Mouse (Mus musculus): Measurements from ENCODE around the gene Agr3. TPM values are rescaled to one million over a fixed set of nuclear protein-coding genes. Genes with fewer than 3 reads are reported as not detected.

Gene Agr3
- total RNA-seq (2012; rRNA removed) (not detected in 2 replicates), total RNA-seq (2014; rRNA removed) (not detected in 2 replicates), polyA plus RNA-seq (2012; ENCODE audit: insufficient read length, low read depth) (not detected in 2 replicates)

- Histone ChIP-seq H3K4me1 (ENCODE audit: control insufficient read depth in 1 of 2, insufficient read depth in 2 of 2) (no peaks in the 10 kb centered on the region), H3K27me3 (replicated peaks) (no peaks in the 10 kb centered on the region), H3K79me2 (replicated peaks; ENCODE audit: control insufficient read depth, extremely low read depth, insufficient read depth, poor library complexity, severe bottlenecking) (no peaks in the 10 kb centered on the region), H3K9ac (ENCODE audit: insufficient read depth, low read depth) (no peak within 1 kb of the TSS), H3K9me3 (replicated peaks; ENCODE audit: low read length) (no peaks in the 10 kb centered on the region), H3K4me3 (replicated peaks in 1 of 3; ENCODE audit: low read depth in 2 of 3, low read length in 2 of 3, poor library complexity in 1 of 3) (no peak within 1 kb of the TSS), H3K4me2 (ENCODE audit: insufficient read depth, low read depth, poor library complexity, severe bottlenecking) (no peak within 1 kb of the TSS), H3K36me3 (replicated peaks in 1 of 2; ENCODE audit: control insufficient read depth in 1 of 2, insufficient read depth in 1 of 2, low read length in 1 of 2) (no peaks in the 10 kb centered on the region), H3K27ac (ENCODE audit: insufficient read depth, low read depth) (no peak within 1 kb of the TSS)
- dilution Hi-C loops (cut with MboI; ENCODE audit: extremely low pct_ligation_motif_present, extremely low pct_unique_long_range_greater_than_20kb, low sequenced_read_pairs), result no loop called here
- TF ChIP-seq HCFC1 (IDR thresholded peaks at IDR 0.05; ENCODE audit: low read depth, low read length) (no peak), ZMIZ1 (IDR thresholded peaks at IDR 0.05; ENCODE audit: low read depth, low read length) (no peak), POLR2A (IDR thresholded peaks at IDR 0.05; ENCODE audit: low read depth, low read length) (no peak), JUND (conservative IDR thresholded peaks at IDR 0.05; ENCODE audit: low read depth, low read length) (no peak), E2F4 (IDR thresholded peaks at IDR 0.05; ENCODE audit: insufficient replicate concordance, low read depth, low read length) (no peak), IRF4 (IDR thresholded peaks at IDR 0.05; ENCODE audit: low read depth, low read length) (no peak), USF2 (conservative IDR thresholded peaks at IDR 0.05; ENCODE audit: low read depth, low read length) (no peak), RCOR1 (conservative IDR thresholded peaks at IDR 0.05; ENCODE audit: low read depth, low read length) (no peak), RAD21 (IDR thresholded peaks at IDR 0.05; ENCODE audit: low read depth, low read length) (no peak), USF1 (IDR thresholded peaks at IDR 0.05; ENCODE audit: low read depth, low read length) (no peak), BHLHE40 (IDR thresholded peaks at IDR 0.05; ENCODE audit: low read depth, low read length) (no peak), KAT2A (IDR thresholded peaks at IDR 0.05; ENCODE audit: insufficient replicate concordance, low read length) (no peak), POLR2AphosphoS2 (IDR thresholded peaks at IDR 0.05; ENCODE audit: low read depth, low read length) (no peak), TCF12 (IDR thresholded peaks at IDR 0.05; ENCODE audit: low read depth, low read length) (no peak), SIN3A (IDR thresholded peaks at IDR 0.05; ENCODE audit: low read length) (no peak), PAX5 (IDR thresholded peaks at IDR 0.05; ENCODE audit: low read length) (no peak), MYC (IDR thresholded peaks at IDR 0.05; ENCODE audit: low read depth, low read length) (no peak), MEF2A (IDR thresholded peaks at IDR 0.05; ENCODE audit: borderline replicate concordance, low read depth, low read length) (no peak)
- DNase-seq (ENCODE audit: extremely low read depth), result no peak
- in situ Hi-C loops (cut with MboI; ENCODE audit: low pct_ligation_motif_present, low pct_unique_long_range_greater_than_20kb, low sequenced_read_pairs), result no loop called here
These were observed at the start of gene Agr3 for GRCm38 (mm10) chr12:35925402-35925801. TSS of gene Agr3 (plus strand) at chr12:35925620.

GRCm38 (mm10) chr12:35884892-35885558 is 40.4 kb upstream of the Agr3 start:
- dilution Hi-C loops (cut with MboI; ENCODE audit: extremely low pct_ligation_motif_present, extremely low pct_unique_long_range_greater_than_20kb, low sequenced_read_pairs), result no loop called here
- H3K27me3 ChIP-seq (replicated peaks), result no peaks in the 10 kb centered on the region
- DNase-seq (ENCODE audit: extremely low read depth), result peak; percentile 59
- no peaks in the 10 kb centered on the region for H3K36me3 ChIP-seq (replicated peaks in 1 of 2; ENCODE audit: control insufficient read depth in 1 of 2, insufficient read depth in 1 of 2, low read length in 1 of 2)
- no peak overlapping the region; the same call in 1 of the 2 replicates for H3K9ac ChIP-seq (ENCODE audit: insufficient read depth, low read depth)
- peak overlapping the region in 1 of 3 experiments; percentile 22 for H3K4me3 ChIP-seq (replicated peaks in 1 of 3; ENCODE audit: low read depth in 2 of 3, low read length in 2 of 3, poor library complexity in 1 of 3)
- no peak overlapping the region for H3K27ac ChIP-seq (ENCODE audit: insufficient read depth, low read depth)
- H3K4me1 ChIP-seq (ENCODE audit: control insufficient read depth in 1 of 2, insufficient read depth in 2 of 2), result peaks cover 0 to 27% of the 10 kb centered on the region in 2 experiments; a peak in 2 of 4 replicates
- in situ Hi-C loops (cut with MboI; ENCODE audit: low pct_ligation_motif_present, low pct_unique_long_range_greater_than_20kb, low sequenced_read_pairs), result loop anchor here (5.0 to 25.0 kb wide), 3 partner anchors 53 to 673 kb away; no protein-coding TSS in a partner anchor
- no peaks in the 10 kb centered on the region for H3K79me2 ChIP-seq (replicated peaks; ENCODE audit: control insufficient read depth, extremely low read depth, insufficient read depth, poor library complexity, severe bottlenecking)
- no peaks in the 10 kb centered on the region for H3K9me3 ChIP-seq (replicated peaks; ENCODE audit: low read length)
- peak overlapping the region; percentile 67 for H3K4me2 ChIP-seq (ENCODE audit: insufficient read depth, low read depth, poor library complexity, severe bottlenecking)
- TF ChIP-seq ETS1 (conservative IDR thresholded peaks at IDR 0.05; ENCODE audit: low read depth, low read length), result no peak
- TF ChIP-seq NRF1 (IDR thresholded peaks at IDR 0.05; ENCODE audit: low read depth, low read length), result no peak
- TF ChIP-seq CTCF (conservative IDR thresholded peaks at IDR 0.05 in 1 of 2, IDR thresholded peaks at IDR 0.05 in 1 of 2; ENCODE audit: low read depth in 2 of 2, low read length in 2 of 2), result peak in 1 of 2 experiments; percentile 79; a peak in 2 of 4 replicates
- no peak for TF ChIP-seq KAT2A (IDR thresholded peaks at IDR 0.05; ENCODE audit: insufficient replicate concordance, low read length)
- no peak for TF ChIP-seq MEF2A (IDR thresholded peaks at IDR 0.05; ENCODE audit: borderline replicate concordance, low read depth, low read length)
- TF ChIP-seq POLR2AphosphoS2 (IDR thresholded peaks at IDR 0.05; ENCODE audit: low read depth, low read length), result no peak
- TF ChIP-seq IRF4 (IDR thresholded peaks at IDR 0.05; ENCODE audit: low read depth, low read length), result no peak
- no peak for TF ChIP-seq ZNF384 (IDR thresholded peaks at IDR 0.05; ENCODE audit: low read depth, low read length)
- TF ChIP-seq MAFK (IDR thresholded peaks at IDR 0.05; ENCODE audit: insufficient replicate concordance, low read length), result no peak
- TF ChIP-seq SMC3 (IDR thresholded peaks at IDR 0.05; ENCODE audit: low read depth, low read length), result peak; percentile 75
- no peak for TF ChIP-seq MXI1 (IDR thresholded peaks at IDR 0.05; ENCODE audit: low read depth, low read length)
- TF ChIP-seq SIN3A (IDR thresholded peaks at IDR 0.05; ENCODE audit: low read length), result no peak
- TF ChIP-seq JUND (conservative IDR thresholded peaks at IDR 0.05; ENCODE audit: low read depth, low read length), result no peak
- TF ChIP-seq GABPA (IDR thresholded peaks at IDR 0.05; ENCODE audit: insufficient replicate concordance, low read depth, low read length), result no peak
- no peak for TF ChIP-seq NELFE (IDR thresholded peaks at IDR 0.05; ENCODE audit: low read depth, low read length)
- no peak for TF ChIP-seq JUN (IDR thresholded peaks at IDR 0.05; ENCODE audit: insufficient read depth, low read depth, low read length)
- TF ChIP-seq EP300 (IDR thresholded peaks at IDR 0.05; ENCODE audit: low read length), result peak; percentile 60; the same call in 1 of the 2 replicates
- TF ChIP-seq CHD2 (IDR thresholded peaks at IDR 0.05; ENCODE audit: low read length), result peak; percentile 54; the same call in 1 of the 2 replicates
- TF ChIP-seq RCOR1 (conservative IDR thresholded peaks at IDR 0.05; ENCODE audit: low read depth, low read length), result no peak
- TF ChIP-seq MAZ (IDR thresholded peaks at IDR 0.05; ENCODE audit: low read depth, low read length), result no peak

Measured in CH12.LX (cell line).